Mouse (Mus musculus): Measurements from ENCODE around the gene Ppm1m. TPM values are rescaled to one million over a fixed set of nuclear protein-coding genes. Genes with fewer than 3 reads are reported as not detected.
A peak's percentile ranks its signal among the peaks of the same experiment; 100 is the strongest.

Ppm1m gene
- 15.4 and 21.4 TPM in 2 replicates for total RNA-seq (2014; fragmentation: Nextera tagmentation)
- total RNA-seq (2017): 3.5 and 6.8 TPM in 2 replicates

DNA sequence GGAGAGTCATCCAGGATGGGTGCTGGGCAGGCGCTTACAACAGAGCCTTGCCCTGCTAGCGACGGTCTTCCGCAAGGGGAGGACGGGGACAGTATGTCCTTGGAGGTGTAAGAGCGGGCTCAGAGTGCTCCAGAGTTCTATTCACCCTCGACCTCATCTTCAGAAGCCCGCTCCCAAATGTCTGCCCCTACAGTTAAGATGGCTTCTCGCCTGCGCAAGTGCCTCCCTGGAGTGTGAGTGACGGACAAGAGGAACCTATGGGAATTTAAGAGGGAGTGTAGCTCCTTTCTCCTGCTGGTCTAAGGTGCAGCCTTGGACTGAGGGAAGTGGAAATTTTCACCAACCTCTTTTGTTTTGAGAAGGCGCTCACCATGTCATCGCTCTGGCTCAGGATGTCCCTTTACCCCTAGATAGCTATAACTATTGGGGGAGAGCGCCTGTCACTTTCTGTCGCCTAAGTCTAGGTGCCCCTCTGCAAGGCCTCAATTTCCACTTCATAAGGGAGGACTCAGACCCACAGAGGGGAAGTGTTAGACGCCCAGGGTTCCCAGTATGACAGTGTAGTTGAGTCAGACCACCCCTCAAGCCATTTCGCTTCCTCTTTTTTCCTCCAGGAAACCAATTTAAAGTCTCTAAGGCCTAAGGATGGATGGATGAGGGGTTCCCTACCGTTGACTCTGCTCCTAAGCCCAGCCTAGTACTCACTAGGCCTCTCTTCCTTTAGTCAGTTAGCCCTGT lies at the start of gene Ppm1m:
Gene Ppm1m (minus strand): TSS at position 212 of the 738 bp plus-strand sequence.
- no peak for ATAC-seq (replicated peaks; ENCODE audit: low FRiP score, low TSS enrichment, poor library complexity, severe bottlenecking)

DNA sequence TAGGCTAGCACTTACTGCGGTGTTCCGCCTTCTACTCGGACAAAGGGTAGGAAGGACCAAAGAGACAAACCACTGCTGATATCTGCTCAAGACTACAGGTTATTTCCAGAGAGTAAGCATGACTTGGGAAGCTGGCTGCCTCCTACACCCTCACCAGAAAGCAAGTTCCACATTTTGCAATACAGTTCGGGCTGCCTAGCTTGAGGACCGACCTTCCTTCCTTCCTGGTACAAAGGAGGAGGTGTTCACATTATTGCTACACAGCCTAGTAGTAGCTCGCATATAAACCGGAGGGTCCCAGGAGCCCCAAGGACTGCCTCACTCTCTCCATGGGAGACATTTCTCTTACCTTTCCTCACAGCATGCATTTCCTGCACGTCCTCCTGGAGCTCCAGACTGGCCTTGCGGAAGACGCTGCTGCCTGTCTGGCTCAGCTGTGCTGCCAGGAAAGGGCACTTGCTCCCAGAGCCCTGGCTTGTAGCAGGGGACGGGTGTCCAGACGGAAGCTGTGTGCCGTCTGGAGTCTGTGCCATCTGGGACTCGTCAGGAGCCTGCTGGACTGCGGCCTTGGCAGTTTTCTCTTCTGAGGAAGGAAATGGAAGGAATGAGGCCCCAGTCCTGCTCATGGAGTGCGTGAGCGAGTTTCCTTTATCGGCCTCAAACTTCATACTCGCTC lies 43.4 kb upstream of the Ppm1m start:
- ATAC-seq (replicated peaks; ENCODE audit: low FRiP score, low TSS enrichment, poor library complexity, severe bottlenecking): no peak

DNA sequence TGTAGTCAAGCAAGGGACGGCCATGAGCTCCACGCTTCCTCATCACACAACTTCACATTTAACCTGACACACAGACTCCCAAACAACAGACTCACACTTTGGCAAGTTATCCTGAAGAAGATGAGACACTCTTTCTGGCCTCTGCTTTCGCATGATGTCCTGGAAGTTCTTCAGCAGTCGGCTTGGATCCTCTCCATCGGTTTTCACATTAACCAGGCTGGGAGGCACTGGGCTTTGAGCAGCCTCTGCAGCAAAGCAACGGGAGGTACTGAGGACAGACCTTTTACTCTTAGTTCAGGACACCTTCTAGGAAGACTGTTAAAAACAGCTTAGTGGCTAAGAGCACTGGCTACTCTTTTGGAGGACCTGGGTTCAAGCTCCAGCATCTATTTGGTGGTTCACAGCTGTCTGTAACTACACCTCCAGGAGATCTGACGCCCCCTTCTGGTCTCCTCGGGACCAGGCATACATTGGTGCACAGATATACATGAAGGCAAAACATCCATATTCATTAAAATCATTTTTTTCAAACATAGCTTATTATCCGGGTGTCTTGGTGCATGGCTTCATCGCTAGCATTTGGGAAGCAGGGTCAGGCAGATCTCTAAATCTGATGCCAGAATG lies 42.1 kb upstream of the Ppm1m start:
- no peak for ATAC-seq (replicated peaks; ENCODE audit: low FRiP score, low TSS enrichment, poor library complexity, severe bottlenecking)

DNA sequence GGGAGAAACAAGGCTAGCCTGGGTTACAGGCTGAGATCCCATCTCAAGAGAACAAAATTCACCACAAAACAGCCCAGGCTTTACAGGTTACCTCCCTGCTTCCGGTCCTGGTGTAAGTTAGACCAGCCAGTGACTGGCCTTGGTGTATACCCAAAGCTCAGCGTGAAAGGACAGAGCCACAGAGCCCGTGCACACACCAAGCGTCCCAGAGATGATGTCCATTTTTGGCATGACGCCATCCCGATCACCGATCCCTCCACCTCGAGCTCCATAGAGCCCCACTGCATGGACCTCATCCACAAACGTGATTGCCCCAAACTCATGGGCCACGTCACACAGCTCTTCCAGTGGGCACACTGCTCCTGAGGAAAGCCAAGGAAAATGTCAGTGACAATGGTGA lies 38.3 kb upstream of the Ppm1m start:
- no peak for ATAC-seq (replicated peaks; ENCODE audit: low FRiP score, low TSS enrichment, poor library complexity, severe bottlenecking)

DNA sequence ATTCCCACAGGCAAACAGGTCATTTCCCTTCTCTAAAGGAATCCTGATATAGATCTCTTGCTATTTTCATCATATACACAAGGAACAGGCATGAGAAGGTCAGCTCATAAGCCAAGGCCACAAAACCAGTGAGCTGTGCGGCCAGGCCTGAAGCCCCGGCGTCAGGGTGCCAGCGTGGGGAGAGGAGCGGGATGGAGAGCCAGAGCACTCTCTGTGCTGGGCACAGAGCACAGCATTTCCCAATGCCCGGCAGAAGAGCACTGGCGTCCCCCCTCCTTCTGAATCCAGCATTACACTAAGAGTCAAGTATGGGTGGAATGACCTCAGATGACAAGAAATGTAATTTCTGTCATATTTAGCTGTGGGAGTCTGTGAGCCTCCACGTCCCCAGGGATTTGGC lies 37.9 kb upstream of the Ppm1m start:
- ATAC-seq (replicated peaks; ENCODE audit: low FRiP score, low TSS enrichment, poor library complexity, severe bottlenecking): no peak

DNA sequence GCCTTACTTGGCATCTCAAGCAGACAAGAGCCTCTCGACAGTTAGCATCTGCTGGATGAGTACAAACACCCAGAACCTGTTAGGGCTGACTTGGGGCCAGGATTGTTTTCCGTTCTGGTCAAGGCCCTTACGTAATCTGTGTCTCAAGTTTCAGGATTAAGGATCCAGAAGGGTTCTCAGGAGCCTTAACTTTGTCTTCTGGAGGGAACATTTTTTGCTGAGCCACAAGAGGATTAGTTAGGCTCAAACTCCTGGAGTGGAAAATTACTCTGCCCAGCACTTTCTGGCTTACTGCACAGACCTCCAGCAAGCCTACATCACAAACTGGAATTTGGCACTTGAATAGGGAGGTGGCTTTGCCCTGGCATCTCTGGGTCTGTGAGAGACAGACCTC lies 37.3 kb upstream of the Ppm1m start:
- ATAC-seq (replicated peaks; ENCODE audit: low FRiP score, low TSS enrichment, poor library complexity, severe bottlenecking): no peak

DNA sequence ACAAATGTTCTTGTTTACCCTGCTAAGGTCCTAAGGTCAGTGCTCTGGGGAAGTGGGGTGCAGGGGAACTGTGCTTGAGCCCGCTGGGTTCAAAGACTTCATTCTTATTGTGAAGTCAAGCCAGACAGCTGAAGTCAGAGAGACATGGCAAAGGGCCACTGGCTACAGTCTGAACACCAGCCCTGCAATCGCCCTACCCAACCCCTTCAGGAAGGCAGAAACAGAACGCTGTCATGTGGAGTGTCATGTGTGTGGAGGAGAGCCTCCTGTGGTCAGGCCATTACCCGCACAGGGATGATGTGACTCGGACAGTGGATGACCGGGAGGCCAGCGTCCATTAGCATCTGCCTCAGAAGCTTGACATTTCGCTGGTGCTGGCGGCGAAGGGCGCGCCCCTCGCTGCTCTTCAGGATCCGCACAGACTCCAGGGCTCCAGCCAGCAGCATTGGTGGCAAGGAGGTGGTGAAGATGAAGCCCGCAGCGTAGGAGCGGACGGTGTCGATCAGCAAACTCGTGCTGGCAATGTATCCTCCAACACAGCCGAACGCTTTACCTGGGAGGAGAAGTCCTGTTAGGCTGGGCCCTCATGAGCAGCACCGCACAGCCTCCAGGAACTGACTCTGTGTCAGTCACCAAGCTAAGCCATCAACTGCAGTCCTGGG lies 36.7 kb upstream of the Ppm1m start:
- ATAC-seq (replicated peaks; ENCODE audit: low FRiP score, low TSS enrichment, poor library complexity, severe bottlenecking): no peak

DNA sequence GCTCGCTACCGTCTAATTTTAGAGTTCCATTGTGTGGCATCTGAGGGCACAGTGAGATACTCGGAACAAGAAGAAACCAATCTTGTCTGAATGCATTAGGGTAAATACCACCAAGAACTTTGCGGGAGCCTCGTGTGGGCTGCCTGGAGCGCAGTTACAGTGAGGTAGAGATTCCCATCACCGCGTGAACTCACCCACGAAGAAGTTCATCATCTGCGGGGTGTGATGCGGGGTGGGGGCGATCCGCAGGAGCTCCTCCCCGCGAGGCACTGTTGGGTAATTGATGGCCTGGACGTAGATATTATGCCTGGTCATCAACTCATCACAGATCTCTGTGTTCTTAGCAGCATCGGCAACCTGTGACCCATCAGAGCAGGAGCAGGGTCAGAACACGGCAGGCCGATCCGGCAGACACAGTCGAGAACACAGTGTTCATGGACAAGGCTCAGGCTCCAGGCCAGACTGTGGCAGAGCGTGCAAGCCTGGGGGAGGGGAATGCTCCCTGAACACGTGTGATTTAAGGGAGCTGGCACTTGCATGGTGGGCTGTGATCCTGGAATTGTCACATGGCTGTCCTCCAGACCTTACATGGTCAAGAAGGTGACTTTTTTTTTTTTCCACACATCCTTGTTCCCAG lies 35.8 kb upstream of the Ppm1m start:
- no peak for ATAC-seq (replicated peaks; ENCODE audit: low FRiP score, low TSS enrichment, poor library complexity, severe bottlenecking)

DNA sequence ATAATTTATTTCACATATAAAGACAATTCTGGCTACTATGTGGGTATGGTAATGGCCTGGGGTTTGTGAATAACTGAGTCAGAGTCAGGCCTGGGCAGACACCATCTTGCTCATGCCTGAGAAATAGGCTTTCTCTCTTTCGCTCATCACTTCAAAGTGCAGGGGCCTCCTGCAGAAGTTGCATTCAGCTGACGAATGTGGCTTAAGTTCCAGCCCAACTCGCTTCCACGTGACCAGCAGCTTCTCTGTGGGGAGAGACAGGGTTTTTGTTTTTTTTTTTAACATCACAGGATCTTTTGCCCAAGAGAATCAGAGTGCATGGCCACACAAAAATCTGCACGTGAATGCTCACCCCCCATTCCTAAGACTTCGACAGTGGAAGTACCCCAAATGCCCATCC lies 34.4 kb upstream of the Ppm1m start:
- ATAC-seq (replicated peaks; ENCODE audit: low FRiP score, low TSS enrichment, poor library complexity, severe bottlenecking): no peak

DNA sequence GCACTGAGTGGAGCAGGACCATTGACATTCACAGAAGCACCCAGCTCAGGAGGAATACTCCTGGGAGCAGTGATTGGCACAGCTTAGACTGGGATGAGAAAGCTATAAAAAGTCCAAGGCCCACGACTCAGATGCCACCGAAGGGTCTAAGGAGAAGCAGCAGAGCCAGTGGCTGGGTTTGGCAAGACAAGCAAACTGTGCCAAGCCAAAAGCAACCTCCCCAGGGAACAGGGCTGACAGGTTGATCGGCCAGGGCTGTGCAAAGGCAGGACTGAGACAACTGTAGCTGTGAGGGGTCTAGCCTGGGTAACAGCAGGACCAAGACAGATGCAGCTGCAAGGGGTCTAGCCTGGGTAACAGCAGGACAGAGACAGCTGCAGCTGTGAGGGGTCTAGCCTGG lies 33.4 kb upstream of the Ppm1m start:
- ATAC-seq (replicated peaks; ENCODE audit: low FRiP score, low TSS enrichment, poor library complexity, severe bottlenecking): no peak

DNA sequence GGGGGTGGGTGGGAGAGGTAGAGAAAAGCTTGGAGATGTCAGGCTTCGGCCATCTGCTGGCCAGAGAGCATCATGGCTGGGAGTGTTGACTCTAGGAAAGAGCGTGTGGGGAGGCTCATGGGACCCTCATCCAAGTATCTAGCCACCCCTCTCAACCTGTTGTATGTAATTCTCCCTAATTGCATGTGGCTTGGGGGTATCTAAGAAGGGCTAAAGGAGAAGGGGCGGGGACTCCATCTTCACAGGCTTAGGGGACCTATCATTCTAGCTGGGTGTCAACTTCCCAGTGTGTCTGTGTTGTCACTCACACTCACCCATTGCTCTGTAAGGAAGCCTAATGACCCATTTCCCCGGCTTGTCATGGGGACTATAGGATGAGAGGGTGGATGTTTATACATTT lies 32.3 kb upstream of the Ppm1m start:
- no peak for ATAC-seq (replicated peaks; ENCODE audit: low FRiP score, low TSS enrichment, poor library complexity, severe bottlenecking)

DNA sequence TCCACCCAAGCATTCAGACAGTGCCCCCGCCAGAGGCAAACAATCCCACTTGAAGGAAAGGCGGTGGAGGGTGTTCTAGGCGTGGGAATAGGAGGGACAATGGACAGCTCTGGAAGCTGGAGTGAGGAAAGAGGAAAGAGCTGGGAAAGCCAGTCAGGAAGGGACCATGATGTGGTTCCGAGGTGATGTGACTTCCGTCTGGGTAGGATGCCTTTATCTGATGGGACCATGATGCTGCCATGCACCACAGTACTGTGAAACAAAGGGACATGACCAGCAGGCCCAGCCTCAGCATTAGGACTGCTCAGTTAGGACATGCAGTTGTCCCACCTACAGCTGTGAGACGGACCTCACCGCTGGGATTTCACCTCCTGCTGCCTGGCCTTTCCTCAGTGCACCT lies 31.7 kb upstream of the Ppm1m start:
- ATAC-seq (replicated peaks; ENCODE audit: low FRiP score, low TSS enrichment, poor library complexity, severe bottlenecking): no peak

DNA sequence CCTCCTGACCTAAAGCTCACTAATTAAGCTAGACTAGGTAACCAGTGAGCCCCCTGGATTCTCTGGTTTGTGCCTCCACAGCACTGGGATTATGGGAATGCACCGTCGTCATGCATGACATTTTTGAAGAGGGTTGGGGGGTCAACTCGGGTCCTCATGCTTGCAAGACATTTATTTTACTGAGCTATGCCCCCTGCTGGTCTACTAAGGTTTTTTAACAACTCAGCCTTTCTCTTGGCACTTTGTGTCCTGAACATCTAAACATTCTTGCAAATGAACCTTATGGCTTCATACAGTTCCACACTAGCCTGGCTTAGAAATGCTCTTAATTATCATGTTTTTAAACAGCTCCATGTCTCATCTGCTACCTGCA lies 31.2 kb upstream of the Ppm1m start:
- 0 out of 2 replicates have a peak, but pooled peaks have one; percentile 14 for ATAC-seq (replicated peaks; ENCODE audit: low FRiP score, low TSS enrichment, poor library complexity, severe bottlenecking)

DNA sequence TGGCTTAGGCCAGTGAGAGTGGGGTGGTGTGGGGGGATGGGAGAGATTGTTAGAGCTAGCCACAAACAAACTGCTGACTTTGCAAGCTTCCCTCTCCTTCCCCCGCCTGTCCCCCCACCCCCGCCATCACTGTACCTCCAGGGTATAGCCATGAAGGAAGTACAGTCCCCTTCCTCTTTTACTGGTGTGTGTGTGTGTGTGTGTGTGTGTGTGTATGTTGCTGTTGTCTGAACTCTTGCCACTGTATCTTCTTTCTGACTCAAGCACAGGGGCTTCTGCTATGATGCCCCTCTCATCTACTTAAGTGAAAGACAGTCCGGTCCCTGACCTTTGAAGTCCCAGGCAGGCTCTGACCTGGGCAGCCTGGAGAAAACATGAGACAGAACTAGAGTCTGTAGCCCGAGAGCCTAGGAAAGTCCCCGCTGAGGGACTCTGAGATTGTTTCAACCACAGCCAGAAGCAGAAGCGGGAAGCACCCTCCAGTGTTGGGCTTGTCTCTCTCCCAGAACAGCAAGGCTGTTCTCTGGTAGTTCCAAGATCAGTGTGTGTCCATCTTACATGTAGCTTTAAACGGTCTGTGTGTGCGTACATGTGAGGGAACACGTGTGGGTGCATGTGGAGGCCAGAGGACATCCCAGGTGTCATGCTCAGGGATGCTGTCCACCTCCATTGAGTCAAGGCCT lies 30.6 kb upstream of the Ppm1m start:
- ATAC-seq (replicated peaks; ENCODE audit: low FRiP score, low TSS enrichment, poor library complexity, severe bottlenecking): no peak

DNA sequence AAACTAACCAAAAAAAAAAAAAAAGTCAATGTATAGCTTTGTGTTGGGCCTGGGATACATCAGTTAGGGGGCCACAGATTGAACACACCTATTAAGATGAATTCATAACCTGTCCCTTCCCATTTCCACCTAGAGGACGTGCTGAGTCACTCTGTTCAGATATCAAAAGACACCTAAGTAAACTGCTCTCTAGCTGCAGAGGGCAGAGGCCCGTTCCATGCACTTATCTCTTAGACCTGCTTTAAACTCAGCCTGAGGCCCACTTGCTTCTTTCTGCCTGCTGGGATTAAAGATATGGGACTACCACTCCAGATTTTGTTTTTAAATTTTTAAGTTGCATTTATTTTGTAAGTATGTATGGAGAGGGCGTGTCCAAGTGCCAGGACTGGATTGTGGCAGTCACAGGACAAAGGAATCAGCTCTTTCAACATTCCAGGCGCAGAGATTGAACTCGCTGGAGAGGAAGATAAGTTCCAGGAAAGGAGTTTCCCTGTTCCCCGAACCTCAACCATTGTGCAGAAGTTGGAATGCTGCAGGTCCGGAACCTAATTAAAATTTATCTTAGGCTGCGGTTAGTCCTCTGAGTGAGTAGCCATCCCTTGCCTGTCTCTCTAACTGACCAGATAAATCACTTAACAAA lies 28.4 kb upstream of the Ppm1m start:
- peak; percentile 57 for ATAC-seq (replicated peaks; ENCODE audit: low FRiP score, low TSS enrichment, poor library complexity, severe bottlenecking)

DNA sequence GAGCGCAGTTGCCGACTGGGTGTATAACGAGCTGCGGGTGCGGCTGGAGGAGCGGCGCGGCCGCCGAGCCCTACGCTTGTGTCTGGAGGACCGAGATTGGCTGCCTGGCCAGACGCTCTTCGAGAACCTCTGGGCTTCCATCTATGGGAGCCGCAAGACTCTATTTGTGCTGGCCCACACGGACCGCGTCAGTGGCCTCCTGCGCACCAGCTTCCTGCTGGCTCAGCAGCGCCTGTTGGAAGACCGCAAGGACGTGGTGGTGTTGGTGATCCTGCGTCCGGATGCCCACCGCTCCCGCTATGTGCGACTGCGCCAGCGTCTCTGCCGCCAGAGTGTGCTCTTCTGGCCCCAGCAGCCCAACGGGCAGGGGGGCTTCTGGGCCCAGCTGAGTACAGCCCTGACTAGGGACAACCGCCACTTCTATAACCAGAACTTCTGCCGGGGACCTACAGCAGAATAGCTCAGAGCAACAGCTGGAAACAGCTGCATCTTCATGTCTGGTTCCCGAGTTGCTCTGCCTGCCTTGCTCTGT lies 26.7 kb upstream of the Ppm1m start:
- ATAC-seq (replicated peaks; ENCODE audit: low FRiP score, low TSS enrichment, poor library complexity, severe bottlenecking): peak; percentile 72

DNA sequence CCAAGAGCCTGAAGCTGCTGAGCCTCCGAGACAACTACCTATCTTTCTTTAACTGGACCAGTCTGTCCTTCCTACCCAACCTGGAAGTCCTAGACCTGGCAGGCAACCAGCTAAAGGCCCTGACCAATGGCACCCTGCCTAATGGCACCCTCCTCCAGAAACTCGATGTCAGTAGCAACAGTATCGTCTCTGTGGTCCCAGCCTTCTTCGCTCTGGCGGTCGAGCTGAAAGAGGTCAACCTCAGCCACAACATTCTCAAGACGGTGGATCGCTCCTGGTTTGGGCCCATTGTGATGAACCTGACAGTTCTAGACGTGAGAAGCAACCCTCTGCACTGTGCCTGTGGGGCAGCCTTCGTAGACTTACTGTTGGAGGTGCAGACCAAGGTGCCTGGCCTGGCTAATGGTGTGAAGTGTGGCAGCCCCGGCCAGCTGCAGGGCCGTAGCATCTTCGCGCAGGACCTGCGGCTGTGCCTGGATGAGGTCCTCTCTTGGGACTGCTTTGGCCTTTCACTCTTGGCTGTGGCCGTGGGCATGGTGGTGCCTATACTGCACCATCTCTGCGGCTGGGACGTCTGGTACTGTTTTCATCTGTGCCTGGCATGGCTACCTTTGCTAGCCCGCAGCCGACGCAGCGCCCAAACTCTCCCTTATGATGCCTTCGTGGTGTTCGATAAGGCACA lies 26.1 kb upstream of the Ppm1m start:
- ATAC-seq (replicated peaks; ENCODE audit: low FRiP score, low TSS enrichment, poor library complexity, severe bottlenecking): no peak

DNA sequence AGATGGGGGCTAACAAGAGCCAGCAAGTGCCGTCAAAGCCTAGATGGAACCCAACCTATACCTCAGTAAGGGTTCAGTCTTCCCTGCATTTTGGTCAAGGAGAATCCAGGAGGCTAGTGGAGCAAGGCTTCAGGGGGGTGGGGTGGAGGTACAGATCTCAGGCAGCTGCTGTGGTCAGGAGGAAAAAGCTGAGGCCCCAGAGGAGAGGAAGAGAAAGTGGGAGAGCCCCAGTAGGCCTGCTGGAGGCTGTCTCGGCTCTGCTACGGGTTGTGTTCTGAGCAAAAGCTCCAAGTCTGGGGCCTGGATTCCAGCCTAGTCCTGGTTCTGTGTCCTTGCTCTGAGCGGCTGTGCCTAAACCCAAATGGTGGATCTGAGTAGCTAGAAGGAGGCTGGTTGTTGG lies 23.4 kb upstream of the Ppm1m start:
- ATAC-seq (replicated peaks; ENCODE audit: low FRiP score, low TSS enrichment, poor library complexity, severe bottlenecking): no peak
